Mouse (Mus musculus) ovary, postnatal 14 days (tissue): ENCODE results near the gene Zfp143.
"Not testable (repeated sequence)": the region's sequence is repeated elsewhere in the genome, so short reads cannot be mapped to it uniquely, and the experiment has no call there.

Experiments used
- DNase-seq: peaks from one replicate; pipeline ENCODE4 v3.0.0; 2022; ENCODE audit warnings: low spot score

Gene Zfp143

DNA sequence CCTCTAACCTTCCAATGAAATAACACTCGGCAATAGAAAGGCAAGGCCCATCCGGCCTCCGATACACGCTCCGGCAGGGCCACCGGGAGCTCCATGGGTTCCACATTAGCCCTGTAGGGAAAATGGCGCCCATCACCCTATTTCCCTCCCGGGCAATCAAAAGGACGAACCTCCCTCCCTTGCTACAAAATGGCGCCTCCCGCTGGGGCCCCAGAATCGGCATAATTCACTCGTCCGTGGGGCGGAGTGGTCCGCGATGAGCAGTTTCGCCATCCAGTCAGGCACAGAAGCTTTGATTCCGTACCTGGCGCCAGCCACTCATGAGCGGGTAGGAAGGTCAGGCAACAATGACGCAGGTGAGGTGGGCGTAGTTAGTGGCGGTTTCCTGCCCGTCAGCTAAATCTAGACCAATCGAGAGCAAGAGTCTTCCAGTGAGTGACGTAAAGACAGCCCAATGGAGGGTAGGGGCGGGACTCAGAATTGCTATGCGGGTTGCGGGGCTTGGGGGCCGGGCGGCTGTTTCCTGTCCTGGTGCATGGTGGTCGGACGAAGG, at the start of gene Zfp143:
TSS of gene Zfp143 (plus strand) at position 19 of the 553 bp plus-strand sequence.
- peak; percentile 100 for DNase-seq

DNA sequence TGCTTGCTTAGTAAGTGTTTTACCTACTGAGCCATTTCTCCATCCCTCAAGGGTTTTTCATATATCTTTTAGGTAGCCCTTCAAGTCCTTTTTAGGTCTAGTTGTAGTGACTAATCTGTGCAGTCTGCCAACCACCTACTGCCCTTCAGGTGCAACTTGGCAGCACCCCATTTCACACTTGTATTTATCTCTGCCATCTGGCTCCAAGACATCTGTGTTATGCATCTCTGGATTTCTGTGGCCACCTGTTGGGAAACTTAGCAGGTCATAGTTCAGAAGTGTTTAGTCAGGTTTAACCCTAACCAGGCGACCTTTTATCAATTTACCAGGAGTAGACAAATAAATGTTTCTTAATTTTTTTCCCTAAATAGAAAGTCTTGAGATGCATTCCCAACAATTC, 49.6 kb upstream of the Zfp143 start:
- DNase-seq = no peak

DNA sequence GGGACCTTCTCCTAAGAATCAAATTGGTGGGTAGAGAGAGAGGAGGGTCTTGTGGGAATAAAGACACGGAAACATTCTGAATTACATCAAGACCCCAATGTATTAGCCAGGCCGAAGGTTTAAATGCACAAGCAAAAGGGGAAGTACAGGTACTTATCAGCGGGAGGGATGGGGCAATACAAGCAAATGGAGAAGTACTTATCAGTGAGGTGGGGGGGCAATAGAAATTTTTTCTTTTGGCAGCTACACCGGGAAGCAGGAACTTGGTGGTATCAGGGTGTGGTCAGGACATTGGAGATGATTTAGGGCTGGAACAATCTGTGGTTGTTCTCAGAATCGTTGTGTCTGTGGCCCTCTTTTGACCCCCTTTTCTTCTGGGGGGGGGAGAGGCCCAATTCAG, 46.7 kb upstream of the Zfp143 start:
- no peak for DNase-seq

DNA sequence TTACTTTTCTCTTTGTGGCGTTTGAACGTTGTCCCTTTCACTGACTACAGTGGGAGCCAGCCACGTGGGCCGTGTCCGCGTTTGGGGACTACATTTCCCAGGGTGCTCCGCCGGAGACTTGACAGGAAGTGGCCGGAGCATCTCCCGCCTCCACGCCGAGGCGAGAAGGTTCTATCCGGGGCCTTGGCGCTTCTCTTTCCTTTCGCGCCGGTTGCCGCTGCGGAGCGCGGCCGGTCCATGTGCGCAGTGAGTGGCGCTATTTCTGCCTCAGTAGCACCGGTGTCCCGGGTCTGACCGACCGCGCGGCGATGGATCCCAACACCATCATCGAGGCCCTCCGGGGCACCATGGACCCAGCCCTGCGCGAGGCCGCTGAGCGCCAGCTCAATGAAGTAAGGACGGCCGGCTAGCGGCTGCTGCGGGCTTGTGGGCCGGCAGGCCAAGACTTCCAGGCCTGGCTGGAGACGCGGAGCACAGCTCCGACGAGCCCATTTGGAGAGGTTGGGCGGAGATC, 42.8 kb upstream of the Zfp143 start, which contains the start of gene Ipo7:
TSS of gene Ipo7 (plus strand) at position 158 of the 514 bp plus-strand sequence.
- DNase-seq = peak; percentile 84

DNA sequence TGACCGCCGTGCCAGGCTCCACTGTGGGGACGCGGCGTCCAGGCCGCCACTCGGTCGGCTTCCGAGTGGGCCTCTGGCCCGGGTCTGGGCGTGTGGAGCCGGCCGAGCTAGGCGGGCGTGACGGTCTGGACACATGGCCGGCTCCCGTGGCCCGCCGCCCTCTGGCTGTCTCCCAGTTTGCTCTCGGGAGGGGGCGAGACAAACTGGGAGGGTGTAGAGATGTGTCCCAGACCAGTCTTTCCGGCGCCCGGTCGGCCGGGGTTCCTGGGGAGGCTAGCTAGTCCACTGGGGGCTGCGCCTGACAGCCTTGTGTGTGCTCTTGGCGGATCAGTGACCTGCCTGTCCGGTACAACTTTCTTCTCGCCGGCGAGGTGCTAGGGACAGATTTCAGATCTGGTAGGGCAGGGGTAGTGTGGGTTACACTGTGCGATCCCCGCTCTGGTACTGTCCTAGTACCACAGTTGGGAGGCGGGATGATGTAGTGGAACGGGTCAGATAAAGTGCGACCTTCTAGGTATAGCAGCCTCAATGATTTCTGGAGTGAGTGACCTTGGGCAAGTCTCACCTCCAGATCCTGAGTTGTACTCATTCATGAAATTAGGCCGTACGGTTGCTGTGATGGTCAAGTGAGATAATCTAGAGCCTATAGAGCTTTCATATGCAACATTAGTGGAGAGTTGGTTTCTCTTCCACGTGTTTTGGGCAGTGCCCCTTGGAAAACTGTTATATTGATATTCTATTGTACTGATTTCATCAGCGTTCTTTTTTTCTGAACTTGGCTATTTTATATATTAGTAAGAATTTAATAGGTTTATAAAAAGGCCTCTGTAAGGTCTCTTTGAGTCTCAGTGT, 42.2 kb upstream of the Zfp143 start:
- peak; percentile 50 for DNase-seq

DNA sequence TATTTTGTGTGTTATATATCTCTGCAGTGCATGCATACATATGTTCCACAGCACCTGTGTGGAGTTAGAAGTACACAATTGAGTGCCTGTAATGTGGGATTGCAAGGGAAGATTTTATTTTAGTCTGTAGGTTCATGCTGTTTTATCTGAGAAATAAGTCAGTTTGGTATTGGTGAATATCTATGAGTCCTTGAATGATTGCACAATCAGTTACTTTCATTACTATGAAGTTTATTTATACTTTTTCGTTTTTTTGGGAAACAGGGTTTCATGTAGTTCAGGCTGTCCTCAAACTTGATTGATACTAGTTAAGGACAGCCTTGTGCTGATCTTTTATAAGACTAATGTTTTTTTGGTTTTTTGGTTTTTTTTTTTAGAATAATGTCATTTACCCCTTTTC, 37.5 kb upstream of the Zfp143 start:
- DNase-seq = no peak

DNA sequence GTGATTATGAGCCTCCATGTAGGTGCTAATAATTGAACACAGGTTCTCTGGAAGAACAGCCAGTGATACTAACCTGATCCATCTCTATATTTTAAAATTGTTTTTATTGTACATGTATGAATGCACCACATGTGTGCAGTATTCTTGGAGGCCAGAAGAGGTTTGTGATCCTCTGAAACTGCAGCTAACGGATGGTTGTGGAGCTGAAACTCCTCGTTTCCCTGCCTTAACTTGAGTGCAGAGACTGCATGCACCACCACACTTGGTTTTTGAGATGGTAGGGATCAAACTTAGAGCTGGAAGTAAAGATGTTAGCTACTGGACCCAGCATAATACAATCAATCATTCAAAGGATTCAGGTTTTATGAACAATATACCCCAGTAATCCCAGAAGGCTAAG, 34.4 kb upstream of the Zfp143 start:
- DNase-seq = no peak

DNA sequence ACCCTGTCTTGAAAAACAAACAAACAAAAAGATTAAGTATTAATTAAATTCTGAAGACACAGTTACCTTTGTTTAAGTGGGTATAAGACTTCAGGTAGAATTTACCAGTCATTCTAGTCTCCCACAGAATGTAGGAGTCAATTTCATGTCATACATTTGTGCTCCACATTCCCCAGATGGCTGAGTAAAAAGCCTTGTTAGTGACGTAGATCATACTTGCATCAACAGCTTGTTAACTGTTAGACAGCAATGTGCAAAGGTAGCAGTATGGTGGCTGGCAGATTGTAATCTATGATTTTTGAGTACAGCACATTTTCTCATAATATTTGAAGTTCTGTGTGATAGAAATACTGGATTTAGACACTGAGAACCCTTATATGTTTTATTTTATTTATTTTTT, 32.2 kb upstream of the Zfp143 start:
- DNase-seq = no peak

DNA sequence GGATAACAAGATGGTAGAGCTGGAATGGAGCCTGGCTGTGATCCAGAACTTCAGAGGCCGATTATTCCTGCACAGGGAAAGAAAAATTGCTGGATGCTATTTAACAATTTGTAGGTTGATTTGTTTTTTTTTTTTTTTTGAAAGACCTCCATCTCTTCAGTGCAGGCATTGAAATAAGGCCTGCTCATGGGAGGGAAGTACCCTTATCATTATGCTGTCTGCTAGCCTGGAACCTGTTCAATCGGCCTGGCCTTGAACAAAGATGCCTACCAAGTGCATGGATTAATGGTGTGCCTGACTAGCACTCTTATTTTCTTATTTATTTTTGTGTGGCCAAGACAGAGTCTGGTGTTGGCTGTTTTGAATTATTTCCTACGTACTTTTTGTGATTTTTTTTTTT, 30.7 kb upstream of the Zfp143 start:
- no peak for DNase-seq

DNA sequence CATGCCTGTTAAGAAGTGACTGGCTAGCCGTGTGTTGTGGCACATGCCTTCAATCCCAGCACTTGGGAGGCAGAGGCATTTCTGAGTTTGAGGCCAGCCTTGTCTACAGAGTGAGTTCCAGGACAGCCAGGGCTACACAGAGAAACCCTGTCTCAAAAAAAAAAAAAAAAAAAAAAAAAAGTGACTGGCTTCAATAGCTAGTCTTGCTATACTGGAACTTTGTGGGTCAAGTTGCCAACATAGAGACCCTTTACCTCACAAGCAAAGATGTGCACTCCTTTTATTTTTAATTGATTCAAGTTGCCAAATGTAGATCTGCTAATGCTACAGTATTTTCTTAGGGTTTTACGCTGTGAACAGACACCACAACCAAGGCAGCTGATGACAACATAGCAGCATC, 3.3 kb upstream of the Zfp143 start:
- not testable (repeated sequence) for DNase-seq

DNA sequence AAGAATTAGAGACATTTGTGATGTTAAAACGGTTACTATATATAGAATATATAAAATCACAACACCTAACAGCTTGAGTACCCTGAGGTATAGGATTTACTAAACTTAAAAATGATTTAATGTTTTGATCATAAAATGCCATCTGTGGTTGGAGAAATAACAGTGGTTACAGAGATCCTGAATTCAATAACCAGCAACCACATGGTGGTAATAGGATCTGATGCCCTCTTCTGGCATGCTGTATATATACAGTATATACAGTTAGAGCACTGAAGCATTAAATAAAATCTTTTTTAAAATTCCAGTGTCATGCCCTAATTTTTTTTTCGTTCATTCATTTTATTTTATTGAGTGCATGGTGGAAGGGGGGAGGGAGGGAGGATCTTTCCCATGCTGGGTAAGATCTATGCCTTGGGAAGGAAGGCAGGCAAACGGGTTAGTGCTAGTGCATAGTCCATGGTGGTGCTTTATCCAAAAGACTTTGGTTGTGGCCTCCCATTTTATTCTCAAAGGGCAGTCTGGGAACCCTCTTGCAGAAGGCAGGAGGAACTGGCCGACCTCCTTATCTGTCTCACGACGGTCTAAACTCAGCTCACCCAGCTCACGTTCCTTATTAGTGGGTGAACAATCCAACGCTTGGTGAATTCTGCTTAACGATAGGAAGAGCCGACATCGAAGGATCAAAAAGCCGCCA, 1.8 kb upstream of the Zfp143 start:
- DNase-seq = no peak

DNA sequence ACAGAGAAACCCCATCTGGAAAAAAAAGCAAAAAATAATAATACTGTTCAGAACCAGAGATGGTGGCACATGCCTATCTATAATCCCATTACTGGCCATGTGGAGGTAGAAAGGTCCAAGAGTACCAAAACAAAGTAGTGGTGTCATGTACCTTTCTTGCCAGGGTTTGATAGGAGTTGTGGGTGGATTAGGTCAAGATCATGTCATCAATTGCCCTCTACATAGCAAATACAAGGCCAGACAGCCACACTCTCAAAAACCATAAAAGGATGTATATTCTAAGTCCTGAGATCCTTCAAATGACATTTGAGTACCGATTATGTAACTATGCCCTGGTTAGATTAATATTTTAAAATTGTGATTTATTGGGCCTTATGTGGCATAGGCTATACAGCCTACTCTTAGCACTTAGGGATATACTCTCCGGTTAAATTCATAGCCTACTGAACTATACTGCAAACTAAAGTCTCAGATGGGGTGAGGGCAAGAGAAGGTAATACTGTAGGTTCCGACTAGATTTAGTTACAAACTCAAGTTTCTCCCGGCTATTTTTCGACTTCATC, 830 bp upstream of the Zfp143 start:
- no peak for DNase-seq

DNA sequence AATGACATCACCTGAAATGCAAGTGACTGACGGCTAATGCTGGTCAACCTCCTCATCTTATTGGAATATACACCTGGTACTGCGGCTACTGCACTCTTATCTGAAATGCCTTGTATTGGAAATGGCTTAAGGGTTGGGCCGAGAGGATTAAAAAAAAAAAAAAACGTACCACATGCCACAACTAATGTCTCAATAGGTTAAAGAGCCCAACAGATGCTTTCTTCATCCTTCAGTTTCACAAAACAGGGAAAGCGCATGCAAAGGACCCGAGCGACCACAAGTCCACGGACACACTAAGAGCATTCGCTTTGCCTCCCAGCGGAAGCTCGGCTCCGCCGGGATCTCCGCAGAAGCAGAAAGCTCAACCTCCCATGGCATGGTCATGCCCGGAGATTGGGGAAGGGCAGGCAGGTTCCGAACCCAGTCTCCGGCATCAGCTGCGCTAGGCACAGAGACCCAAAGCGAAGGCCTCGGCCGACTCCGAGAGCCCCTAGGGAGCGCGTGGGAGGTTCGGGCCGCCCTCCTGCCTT, 283 bp upstream of the Zfp143 start:
- peak; percentile 62 for DNase-seq

DNA sequence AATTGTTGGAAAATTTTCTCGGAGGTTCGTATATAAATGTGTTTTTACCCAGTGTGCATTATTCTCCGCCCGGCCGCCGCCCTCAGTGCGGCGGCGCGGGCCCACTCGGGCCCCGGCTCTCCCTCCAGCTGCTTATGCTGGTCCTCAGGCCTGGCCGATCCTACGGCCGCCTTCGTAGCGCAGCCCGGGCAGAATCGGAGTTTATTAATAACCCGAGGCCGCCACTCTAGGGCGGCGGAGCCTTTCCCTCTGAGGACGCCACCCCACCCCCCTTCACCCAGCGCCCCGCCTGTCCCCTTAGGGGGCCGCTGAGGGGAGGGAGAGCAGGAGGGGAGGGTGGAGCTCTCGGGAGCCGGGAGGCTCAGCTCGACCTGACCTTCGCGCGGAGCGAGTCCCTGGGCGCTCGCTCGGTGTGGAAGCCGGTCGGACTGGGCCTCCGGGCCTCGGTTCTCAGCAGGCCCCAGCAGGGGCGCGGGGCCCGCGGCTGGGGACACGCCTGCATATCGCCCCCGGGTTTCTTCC, 796 bp downstream of the Zfp143 start:
- DNase-seq = peak; percentile 80

DNA sequence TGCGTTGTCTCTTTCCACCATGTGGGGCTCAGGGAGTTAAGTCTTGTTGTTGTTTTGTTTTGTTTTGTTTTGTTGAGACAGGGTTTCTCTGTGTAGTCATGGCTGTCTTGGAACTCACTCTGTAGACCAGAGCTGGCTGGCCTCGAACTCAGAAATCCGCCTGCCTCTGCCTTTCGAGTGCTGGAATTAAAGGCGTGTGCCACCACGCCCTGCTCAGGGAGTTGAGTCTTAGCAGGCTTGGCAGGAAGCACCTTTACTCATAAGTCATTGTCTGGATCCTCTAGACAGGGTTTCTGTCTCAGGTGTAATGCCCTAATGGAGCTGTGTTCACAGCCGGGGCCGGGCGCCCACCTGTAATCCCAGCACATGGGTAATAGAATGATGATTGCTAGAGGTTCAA, 2.7 kb downstream of the Zfp143 start:
- no peak for DNase-seq

DNA sequence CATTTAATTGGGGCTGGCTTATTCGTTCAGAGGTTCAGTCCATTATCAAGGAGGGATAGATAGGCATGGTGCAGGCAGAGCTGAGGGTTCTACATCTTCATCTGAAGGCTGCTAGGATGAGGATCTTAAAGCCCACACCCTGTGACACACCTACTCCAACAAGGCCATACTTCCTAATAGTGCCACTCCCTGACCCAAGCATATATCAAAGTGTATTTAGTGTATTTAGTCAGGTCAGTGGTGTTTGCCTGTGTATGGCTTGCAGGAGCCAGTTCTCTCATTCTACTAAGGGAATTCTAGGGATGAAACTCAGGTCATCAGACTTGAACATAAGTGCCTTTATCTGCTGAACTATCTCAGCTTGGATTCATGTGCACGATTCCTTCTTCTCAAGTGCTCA, 8.1 kb downstream of the Zfp143 start:
- DNase-seq = no peak

DNA sequence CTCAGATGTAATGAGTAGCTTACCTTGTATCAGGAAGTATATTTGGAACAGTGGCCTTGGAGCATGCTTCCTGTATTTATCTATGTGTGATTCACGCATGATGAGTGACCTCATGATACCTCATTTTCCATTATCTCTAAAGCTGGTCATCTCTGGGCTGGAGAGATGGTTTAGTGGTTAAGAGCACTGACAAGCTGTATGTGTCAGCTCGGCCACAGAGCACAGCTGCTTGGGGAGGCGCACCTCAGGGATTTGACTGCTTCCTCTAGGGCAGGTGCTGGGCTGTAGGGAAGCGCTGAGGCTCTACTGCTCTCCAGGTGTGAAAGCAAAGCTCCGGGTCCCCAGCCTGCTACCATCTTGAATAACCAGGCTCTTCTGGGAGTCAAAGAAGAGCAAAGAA, 17.2 kb downstream of the Zfp143 start:
- DNase-seq = no peak

DNA sequence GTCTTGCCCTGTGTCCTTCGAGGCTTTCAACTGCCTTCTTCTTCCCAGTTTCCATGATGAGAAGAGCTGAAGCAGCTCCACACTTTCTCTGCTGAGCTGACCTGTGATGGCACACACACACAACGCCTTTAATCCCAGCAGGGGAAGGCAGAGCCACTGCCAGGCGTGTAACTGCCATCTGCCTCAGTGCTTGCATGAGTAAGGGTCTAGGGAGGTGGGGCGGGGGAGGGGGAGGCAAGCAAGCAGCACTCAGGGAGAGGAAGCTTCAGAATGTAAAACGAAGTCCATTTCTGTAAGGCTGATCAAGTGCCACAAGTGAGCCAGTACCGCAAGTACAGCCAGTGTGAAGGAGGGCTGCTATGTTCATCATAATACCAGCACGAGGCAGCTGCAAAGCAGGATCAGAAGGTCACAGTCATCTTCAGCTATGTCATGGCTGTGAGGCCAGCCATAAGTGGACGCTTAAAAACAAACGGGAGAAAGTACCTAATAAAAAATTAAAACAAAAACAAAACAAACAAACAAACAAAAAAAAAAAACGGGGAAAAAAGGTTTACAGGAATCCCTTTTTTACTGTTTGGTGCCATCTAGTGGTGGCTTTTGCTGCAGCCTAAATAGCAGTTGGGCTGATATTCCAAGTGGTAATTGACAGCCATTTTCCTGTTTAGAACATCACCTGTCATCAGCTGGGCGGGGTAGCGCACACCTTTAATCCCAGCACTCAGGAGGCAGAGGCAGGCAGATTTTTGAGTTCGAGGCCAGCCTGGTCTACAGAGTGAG, 22.6 kb downstream of the Zfp143 start:
- peak; percentile 48 for DNase-seq

DNA sequence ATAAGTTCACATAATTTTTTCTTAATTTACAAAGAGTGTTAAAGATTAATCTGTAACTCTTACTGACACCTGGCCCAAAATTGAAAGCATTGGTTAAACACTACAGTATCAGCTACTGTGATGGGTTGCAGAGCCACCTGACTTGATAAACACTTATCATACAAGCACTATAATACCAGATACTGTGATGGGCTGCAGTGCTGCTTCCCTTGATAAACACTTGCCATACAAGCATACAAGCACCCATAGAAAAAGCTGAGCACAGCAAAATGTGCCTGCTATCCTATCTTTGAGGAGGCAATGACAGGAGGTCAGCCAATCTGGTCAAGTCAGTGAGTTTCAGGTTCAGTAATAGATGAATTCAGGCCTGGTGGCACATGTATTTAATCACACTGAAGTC, 24.2 kb downstream of the Zfp143 start:
- DNase-seq = no peak

DNA sequence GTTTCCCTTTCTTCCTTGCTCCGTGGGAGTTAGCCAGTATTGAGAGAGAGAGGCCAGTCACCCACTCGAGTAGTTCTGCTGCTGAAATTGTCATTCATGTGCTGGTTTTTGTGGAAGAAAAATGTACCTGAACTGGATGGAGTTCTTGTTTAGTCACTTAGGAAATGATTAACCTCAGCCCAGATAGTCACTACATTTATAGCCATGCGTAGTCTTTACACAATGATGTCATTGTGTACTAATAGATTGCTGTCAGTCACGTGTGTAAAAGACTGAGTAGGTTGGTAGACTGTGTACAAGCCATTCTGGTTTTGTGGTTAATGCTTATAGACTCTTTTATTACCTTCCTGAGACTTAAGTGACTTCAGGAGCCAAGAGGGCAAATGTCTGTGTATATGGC, 26.9 kb downstream of the Zfp143 start:
- DNase-seq = no peak

DNA sequence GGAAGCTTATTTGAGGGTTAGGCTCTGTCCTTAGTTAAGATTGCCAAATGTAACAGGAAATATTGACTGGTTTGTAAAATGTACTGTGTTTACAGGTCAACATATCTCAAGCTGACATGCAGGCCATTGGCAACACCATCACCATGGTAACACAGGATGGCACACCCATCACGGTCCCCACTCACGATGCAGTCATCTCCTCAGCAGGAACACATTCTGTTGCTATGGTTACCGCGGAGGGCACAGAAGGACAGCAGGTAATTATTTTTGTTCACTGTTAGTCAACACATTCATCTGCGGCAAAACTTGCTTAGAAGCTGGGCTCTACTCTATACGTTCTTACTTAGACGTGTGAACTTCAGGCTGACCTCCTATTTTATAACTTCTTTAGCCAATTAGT, 30.7 kb downstream of the Zfp143 start:
- DNase-seq = no peak
